Mouse (Mus musculus): Measurements from ENCODE around the gene Lmbr1. TPM values are rescaled to one million over a fixed set of nuclear protein-coding genes. Genes with fewer than 3 reads are reported as not detected.
"Not testable (repeated sequence)": the region's sequence is repeated elsewhere in the genome, so short reads cannot be mapped to it uniquely, and the experiment has no call there.

Gene Lmbr1
- polyA plus RNA-seq (2014; fragmentation: Nextera tagmentation; extraction: Ambion mirVana): 10.8 and 11.0 TPM in 2 replicates

- Histone ChIP-seq H3K9ac (replicated peaks; ENCODE audit: low read length) (peak within 1 kb of the TSS; percentile 79), H3K4me2 (ENCODE audit: low read depth, low read length) (peak within 1 kb of the TSS; percentile 87), H3K27ac (replicated peaks; ENCODE audit: low read depth, low read length) (no peak within 1 kb of the TSS), H3K27me3 (ENCODE audit: control insufficient read depth, insufficient read depth, low read length) (no peaks in the 10 kb centered on the region), H3K9me3 (replicated peaks; ENCODE audit: control insufficient read depth, low read length) (no peaks in the 10 kb centered on the region), H3K36me3 (replicated peaks; ENCODE audit: control insufficient read depth, insufficient read depth, low read depth, low read length) (no peaks in the 10 kb centered on the region), H3K4me3 (ENCODE audit: low read depth, low read length) (peak within 1 kb of the TSS; percentile 69), H3K4me1 (ENCODE audit: control insufficient read depth, insufficient read depth, low read length) (no peaks in the 10 kb centered on the region; the same call in 1 of the 2 replicates)
- ATAC-seq (replicated peaks; ENCODE audit: insufficient number of reproducible peaks, low FRiP score, low TSS enrichment, low read depth) (peak; percentile 96), DNase-seq (ENCODE audit: low spot score) (peak; percentile 95)
- 2% methylated on average over 40 of the region's 40 CpGs for WGBS
These were observed at the start of gene Lmbr1 for GRCm38 (mm10) chr5:29378298-29379036. Gene Lmbr1 (minus strand): TSS chr5:29378390.

DNA sequence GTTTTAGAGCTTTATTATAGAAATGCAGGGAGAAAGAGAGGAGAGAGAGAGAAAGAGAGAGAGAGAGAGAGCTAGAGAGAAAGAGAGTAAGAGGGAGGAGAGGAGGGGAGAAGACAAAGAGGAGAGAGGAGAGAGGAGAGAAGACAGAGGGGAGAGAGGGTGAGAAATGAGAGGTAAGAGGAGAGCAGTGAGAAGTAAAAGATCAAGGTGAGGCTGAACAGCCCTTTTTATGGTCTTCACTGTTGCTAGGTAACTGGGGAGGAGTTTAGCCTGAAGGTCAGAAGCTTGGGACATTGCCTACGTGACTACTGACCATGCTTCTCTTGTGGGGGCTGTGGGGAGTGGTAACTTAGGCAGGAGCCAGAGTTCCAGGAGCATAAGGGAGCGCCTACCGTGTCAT lies 45.1 kb upstream of the Lmbr1 start:
- 65% methylated on average over 3 of the region's 3 CpGs for WGBS
- DNase-seq (ENCODE audit: low spot score); H3K4me3 ChIP-seq (ENCODE audit: low read depth, low read length); H3K27me3 ChIP-seq (ENCODE audit: control insufficient read depth, insufficient read depth, low read length); H3K4me2 ChIP-seq (ENCODE audit: low read depth, low read length); H3K9me3 ChIP-seq (replicated peaks; ENCODE audit: control insufficient read depth, low read length); H3K36me3 ChIP-seq (replicated peaks; ENCODE audit: control insufficient read depth, insufficient read depth, low read depth, low read length); H3K9ac ChIP-seq (replicated peaks; ENCODE audit: low read length); H3K4me1 ChIP-seq (ENCODE audit: control insufficient read depth, insufficient read depth, low read length); H3K27ac ChIP-seq (replicated peaks; ENCODE audit: low read depth, low read length); ATAC-seq (replicated peaks; ENCODE audit: insufficient number of reproducible peaks, low FRiP score, low TSS enrichment, low read depth): not testable (repeated sequence)

DNA sequence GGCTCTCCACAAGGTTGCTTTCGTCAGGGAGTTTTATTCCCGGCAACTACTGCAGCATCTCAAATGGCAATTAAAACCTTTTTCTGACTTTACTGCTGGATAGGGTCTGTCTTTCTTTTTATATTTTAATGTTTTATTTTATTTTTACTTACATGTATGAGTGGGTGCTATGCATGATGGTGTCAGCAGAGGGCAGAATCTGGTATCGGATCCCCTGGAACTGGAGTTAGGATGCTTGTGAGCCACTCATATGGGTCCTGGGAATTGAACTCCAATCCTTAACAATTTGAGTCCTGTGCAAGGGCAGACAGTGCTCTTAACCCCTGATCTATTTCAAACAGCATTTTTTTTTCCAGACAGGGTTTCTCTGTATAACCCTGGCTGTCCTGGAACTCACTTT lies 34.9 kb upstream of the Lmbr1 start:
- Histone ChIP-seq H3K9ac (replicated peaks; ENCODE audit: low read length) (no peak overlapping the region), H3K36me3 (replicated peaks; ENCODE audit: control insufficient read depth, insufficient read depth, low read depth, low read length) (no peaks in the 10 kb centered on the region), H3K4me2 (ENCODE audit: low read depth, low read length) (no peak overlapping the region), H3K4me1 (ENCODE audit: control insufficient read depth, insufficient read depth, low read length) (no peaks in the 10 kb centered on the region), H3K4me3 (ENCODE audit: low read depth, low read length) (no peak overlapping the region), H3K27me3 (ENCODE audit: control insufficient read depth, insufficient read depth, low read length) (no peaks in the 10 kb centered on the region), H3K9me3 (replicated peaks; ENCODE audit: control insufficient read depth, low read length) (no peaks in the 10 kb centered on the region), H3K27ac (replicated peaks; ENCODE audit: low read depth, low read length) (no peak overlapping the region)
- DNase-seq (ENCODE audit: low spot score): peak; percentile 12
- ATAC-seq (replicated peaks; ENCODE audit: insufficient number of reproducible peaks, low FRiP score, low TSS enrichment, low read depth): no peak
- 81% methylated on average over 3 of the region's 3 CpGs for WGBS

DNA sequence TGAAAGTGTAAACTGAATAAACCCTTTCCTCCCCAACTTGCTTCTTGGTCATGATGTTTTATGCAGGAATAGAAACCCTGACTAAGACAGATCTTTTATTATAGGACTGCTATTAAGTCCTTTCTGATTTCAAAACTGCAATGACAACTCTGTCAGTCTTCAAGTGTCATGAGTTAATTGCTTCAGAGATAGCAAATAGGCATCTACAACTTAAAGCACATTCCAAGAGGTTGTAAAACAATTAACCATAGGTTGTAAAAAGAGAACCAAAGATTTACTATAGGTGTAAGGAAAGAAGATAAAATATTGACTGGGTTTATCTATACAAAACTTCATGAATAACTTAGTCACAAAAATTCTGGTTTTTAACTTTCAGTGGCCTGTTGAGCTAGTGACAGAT lies 32.7 kb upstream of the Lmbr1 start:
- ATAC-seq (replicated peaks; ENCODE audit: insufficient number of reproducible peaks, low FRiP score, low TSS enrichment, low read depth): no peak
- DNase-seq (ENCODE audit: low spot score): no peak
- H3K27me3 ChIP-seq (ENCODE audit: control insufficient read depth, insufficient read depth, low read length): no peaks in the 10 kb centered on the region
- no peaks in the 10 kb centered on the region for H3K36me3 ChIP-seq (replicated peaks; ENCODE audit: control insufficient read depth, insufficient read depth, low read depth, low read length)
- H3K4me3 ChIP-seq (ENCODE audit: low read depth, low read length): no peak overlapping the region
- no peaks in the 10 kb centered on the region for H3K4me1 ChIP-seq (ENCODE audit: control insufficient read depth, insufficient read depth, low read length)
- H3K9ac ChIP-seq (replicated peaks; ENCODE audit: low read length): no peak overlapping the region
- H3K9me3 ChIP-seq (replicated peaks; ENCODE audit: control insufficient read depth, low read length): no peaks in the 10 kb centered on the region
- no peak overlapping the region for H3K4me2 ChIP-seq (ENCODE audit: low read depth, low read length)
- no peak overlapping the region for H3K27ac ChIP-seq (replicated peaks; ENCODE audit: low read depth, low read length)

- DNase-seq (ENCODE audit: low spot score) (no peak), ATAC-seq (replicated peaks; ENCODE audit: insufficient number of reproducible peaks, low FRiP score, low TSS enrichment, low read depth) (no peak)
- H3K4me3 ChIP-seq (ENCODE audit: low read depth, low read length): no peak overlapping the region
- no peaks in the 10 kb centered on the region for H3K9me3 ChIP-seq (replicated peaks; ENCODE audit: control insufficient read depth, low read length)
- 75% methylated on average over 4 of the region's 4 CpGs for WGBS
- H3K27me3 ChIP-seq (ENCODE audit: control insufficient read depth, insufficient read depth, low read length): no peaks in the 10 kb centered on the region
- no peaks in the 10 kb centered on the region for H3K4me1 ChIP-seq (ENCODE audit: control insufficient read depth, insufficient read depth, low read length)
- H3K36me3 ChIP-seq (replicated peaks; ENCODE audit: control insufficient read depth, insufficient read depth, low read depth, low read length): no peaks in the 10 kb centered on the region
- no peak overlapping the region for H3K27ac ChIP-seq (replicated peaks; ENCODE audit: low read depth, low read length)
- no peak overlapping the region for H3K4me2 ChIP-seq (ENCODE audit: low read depth, low read length)
- H3K9ac ChIP-seq (replicated peaks; ENCODE audit: low read length): no peak overlapping the region
These were observed 20.2 kb upstream of the Lmbr1 start for GRCm38 (mm10) chr5:29398427-29398826.

DNA sequence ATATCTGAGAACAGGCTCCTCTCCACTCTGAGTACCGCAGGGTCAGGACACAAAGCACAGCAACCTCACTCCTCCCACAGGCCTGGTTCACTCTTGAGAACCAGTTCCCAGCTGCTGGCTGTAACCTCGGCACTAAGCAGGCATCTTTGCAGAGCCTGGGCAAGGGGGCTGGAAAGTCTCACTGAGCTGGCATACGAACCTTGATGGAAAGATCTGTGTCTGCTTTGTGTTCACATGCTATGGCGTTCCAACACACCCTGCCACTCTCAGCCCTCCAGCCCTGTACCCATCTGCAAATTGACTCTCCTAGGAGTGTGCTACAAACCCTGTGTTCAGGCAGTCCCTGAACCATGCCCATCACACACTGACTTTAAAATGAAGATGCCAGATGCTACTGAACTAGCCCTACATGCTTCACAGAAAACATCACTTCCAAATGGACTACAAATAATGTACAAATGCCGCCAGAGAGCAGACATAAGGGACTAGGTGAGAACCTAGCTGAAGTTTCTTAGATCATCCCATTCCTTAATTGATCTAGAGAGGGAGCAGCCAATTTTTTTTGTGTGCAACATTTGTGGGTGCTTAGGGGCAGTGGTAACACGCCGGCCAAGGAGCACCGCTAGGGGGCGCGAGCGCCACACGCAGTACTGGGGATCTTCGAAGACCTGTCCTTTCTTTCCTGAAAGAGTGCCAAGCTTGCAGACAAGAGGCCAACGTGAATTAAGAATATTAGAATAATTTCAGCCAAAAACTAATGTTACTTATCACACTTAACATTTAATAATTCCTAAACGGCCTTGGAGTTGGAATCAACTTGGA lies 11.0 kb upstream of the Lmbr1 start:
- H3K27me3 ChIP-seq (ENCODE audit: control insufficient read depth, insufficient read depth, low read length): no peaks in the 10 kb centered on the region
- no peak overlapping the region for H3K27ac ChIP-seq (replicated peaks; ENCODE audit: low read depth, low read length)
- H3K4me3 ChIP-seq (ENCODE audit: low read depth, low read length): no peak overlapping the region
- H3K4me2 ChIP-seq (ENCODE audit: low read depth, low read length): no peak overlapping the region
- no peaks in the 10 kb centered on the region for H3K9me3 ChIP-seq (replicated peaks; ENCODE audit: control insufficient read depth, low read length)
- peak; percentile 81 for DNase-seq (ENCODE audit: low spot score)
- 25% methylated on average over 15 of the region's 15 CpGs for WGBS
- no peaks in the 10 kb centered on the region for H3K36me3 ChIP-seq (replicated peaks; ENCODE audit: control insufficient read depth, insufficient read depth, low read depth, low read length)
- ATAC-seq (replicated peaks; ENCODE audit: insufficient number of reproducible peaks, low FRiP score, low TSS enrichment, low read depth): 0 out of 2 replicates have a peak, but pooled peaks have one; percentile 59
- H3K4me1 ChIP-seq (ENCODE audit: control insufficient read depth, insufficient read depth, low read length): no peaks in the 10 kb centered on the region
- H3K9ac ChIP-seq (replicated peaks; ENCODE audit: low read length): no peak overlapping the region

GRCm38 (mm10) chr5:29388181-29388943 lies 10.2 kb upstream of the Lmbr1 start:
- Histone ChIP-seq H3K4me3 (ENCODE audit: low read depth, low read length) (no peak overlapping the region), H3K27me3 (ENCODE audit: control insufficient read depth, insufficient read depth, low read length) (no peaks in the 10 kb centered on the region), H3K4me2 (ENCODE audit: low read depth, low read length) (no peak overlapping the region), H3K9me3 (replicated peaks; ENCODE audit: control insufficient read depth, low read length) (no peaks in the 10 kb centered on the region), H3K27ac (replicated peaks; ENCODE audit: low read depth, low read length) (no peak overlapping the region), H3K9ac (replicated peaks; ENCODE audit: low read length) (no peak overlapping the region), H3K36me3 (replicated peaks; ENCODE audit: control insufficient read depth, insufficient read depth, low read depth, low read length) (no peaks in the 10 kb centered on the region), H3K4me1 (ENCODE audit: control insufficient read depth, insufficient read depth, low read length) (no peaks in the 10 kb centered on the region)
- DNase-seq (ENCODE audit: low spot score) (peak; percentile 4), ATAC-seq (replicated peaks; ENCODE audit: insufficient number of reproducible peaks, low FRiP score, low TSS enrichment, low read depth) (no peak)
- 44% methylated on average over 7 of the region's 7 CpGs for WGBS

Data from embryonic facial prominence, embryonic 11.5 days (tissue).